Mouse (Mus musculus) large intestine, adult 2 months (tissue): ENCODE measurements around the gene Iqub. TPM values are rescaled to one million over a fixed set of nuclear protein-coding genes. Genes with fewer than 3 reads are reported as not detected.

Experiments used
- DNase-seq: peaks from one replicate; pipeline ENCODE4 v3.0.0-alpha.2; 2012; ENCODE audit warnings: low read depth, low spot score
- WGBS: fragments of 180-500 bp; shearing (Covaris S2); methylation state at CpG from one replicate; pipeline ENCODE4 v1.1.7; 2018; 5-methylcytosine and 5-hydroxymethylcytosine counted together
- polyA plus RNA-seq: library from polyadenylated mRNA; depleted of rRNA; stranded (reverse); fragments of >200 nt; gene quantifications from 2 replicates; pipeline ENCODE4 v1.2.3, GENCODE M21; 2012; rRNA removed

Gene Iqub
- polyA plus RNA-seq, 1 experiment, result 0.02 TPM

DNA sequence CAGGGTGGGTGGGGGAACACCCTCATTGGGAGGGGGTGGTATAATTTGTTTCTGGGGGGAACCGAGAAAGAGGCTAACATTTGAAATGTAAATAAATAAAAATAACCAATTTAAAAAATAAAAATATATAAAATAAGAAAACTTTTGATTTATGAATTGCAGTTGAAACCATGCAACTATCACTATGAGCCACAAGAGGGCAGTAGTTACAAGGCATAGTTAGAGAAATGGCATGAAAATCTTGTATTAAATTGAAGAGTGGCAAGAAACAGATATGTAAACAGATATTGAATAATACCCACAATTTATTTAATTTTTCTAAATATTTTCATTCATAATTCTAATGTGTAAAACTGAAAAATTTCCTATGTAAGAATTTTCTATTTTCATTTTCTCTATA is 24.5 kb downstream of the Iqub start:
- DNase-seq, result no peak
- WGBS, result 13% methylated on average over 1 of the region's 1 CpGs

DNA sequence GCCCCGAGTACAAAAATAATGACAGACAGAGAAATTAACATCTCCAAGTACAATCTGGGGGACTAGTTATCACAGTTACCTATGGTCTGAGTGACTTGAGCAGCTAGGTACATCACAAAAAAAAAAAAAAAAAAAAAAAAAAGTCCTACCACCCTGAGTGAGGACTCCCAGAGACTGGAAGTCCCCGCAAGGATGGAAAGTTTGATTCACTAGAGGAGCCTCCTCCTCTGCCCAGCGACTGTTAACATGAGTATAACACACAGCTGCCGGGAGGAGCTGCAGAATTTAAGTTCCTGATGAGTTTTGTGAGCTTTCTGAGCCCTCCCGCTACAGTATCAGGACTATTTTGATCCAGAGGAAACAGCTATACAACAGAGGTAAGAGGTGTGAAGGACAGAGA is 28.3 kb downstream of the Iqub start:
- DNase-seq, result no peak
- 68% methylated on average over 5 of the region's 5 CpGs for WGBS

DNA sequence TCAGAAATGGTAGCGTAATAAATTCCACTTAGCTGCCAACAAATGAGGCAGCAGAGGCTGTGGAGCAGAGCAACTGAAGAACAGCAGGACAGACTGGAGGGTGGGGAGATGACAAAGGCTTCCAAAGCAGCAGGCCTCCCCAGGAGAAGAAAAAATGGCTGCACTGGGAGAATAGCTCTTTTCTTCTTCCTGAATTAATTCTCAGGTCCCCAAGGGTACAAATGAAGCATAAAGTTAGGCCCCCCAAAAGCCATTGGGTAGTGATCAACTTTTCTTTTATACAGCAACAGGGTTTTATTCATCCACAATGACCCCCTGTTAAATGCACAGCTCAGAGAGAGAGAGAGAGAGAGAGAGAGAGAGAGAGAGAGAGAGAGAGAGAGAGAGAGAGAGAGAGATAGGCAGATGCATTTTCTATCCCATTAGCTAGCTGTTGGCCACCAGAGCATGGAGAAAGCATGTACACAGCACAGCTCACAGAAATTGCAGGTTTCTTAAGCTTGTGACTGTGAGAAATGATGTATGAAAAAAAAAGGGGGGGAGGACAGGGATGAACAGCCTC is 44.2 kb downstream of the Iqub start:
- no peak for DNase-seq
- 68% methylated on average over 1 of the region's 1 CpGs for WGBS

GRCm38 (mm10) chr6:24470135-24470534 is 44.7 kb downstream of the Iqub start:
- WGBS, result 89% methylated on average over 2 of the region's 2 CpGs
- no peak for DNase-seq

- 25% methylated on average over 7 of the region's 7 CpGs for WGBS
- DNase-seq, result peak; percentile 36
Observed at GRCm38 (mm10) chr6:24456097-24456496, 58.8 kb downstream of the Iqub start.

GRCm38 (mm10) chr6:24451026-24451821 is 63.6 kb downstream of the Iqub start:
- DNase-seq, result no peak
- WGBS, result 69% methylated on average over 22 of the region's 22 CpGs

DNA sequence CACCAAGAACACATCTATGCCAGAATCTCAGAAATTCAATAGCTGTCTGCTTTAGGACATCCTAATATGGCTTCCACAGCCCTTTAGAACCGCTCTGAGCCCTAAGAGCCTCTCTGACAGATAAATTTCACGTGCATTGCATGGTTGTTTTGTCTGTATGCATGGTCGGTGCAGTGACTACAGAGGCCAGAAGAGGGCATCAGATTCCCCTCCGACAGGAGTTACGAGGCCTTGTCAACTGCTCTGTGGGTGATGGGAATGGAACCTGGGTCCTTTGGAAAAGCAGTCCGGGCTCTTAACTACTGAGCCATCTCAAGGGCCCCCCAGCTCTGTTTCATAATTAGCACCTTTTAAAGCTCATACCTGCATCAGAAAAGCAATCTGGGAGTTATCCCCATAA is 64.6 kb downstream of the Iqub start:
- WGBS, result 92% methylated on average over 6 of the region's 6 CpGs
- DNase-seq, result no peak

DNA sequence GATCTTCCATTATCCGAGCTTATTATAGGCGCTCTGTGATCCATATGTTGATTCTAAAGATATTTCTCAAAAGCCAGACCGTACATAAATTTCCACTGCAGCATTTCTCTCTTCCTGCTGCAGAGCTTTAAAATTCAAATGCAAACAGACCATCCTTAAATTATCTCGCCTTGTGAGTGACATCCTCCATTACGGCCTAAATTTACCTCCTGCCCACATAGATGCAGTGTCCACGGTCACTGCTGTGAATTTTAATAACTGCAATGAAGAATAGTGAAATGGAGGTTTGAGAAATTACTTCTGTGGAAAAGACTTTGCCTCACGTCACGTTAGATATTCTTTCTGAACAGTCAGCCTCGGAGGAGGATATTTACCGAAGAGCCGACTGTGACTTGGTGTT is 98.8 kb downstream of the Iqub start:
- whole genome bisulfite sequencing, result 74% methylated on average over 11 of the region's 11 CpGs
- no peak for DNase-seq

- DNase-seq, result no peak
- 66% methylated on average over 1 of the region's 1 CpGs for WGBS
Observed at GRCm38 (mm10) chr6:24415500-24415899, 99.4 kb downstream of the Iqub start.

DNA sequence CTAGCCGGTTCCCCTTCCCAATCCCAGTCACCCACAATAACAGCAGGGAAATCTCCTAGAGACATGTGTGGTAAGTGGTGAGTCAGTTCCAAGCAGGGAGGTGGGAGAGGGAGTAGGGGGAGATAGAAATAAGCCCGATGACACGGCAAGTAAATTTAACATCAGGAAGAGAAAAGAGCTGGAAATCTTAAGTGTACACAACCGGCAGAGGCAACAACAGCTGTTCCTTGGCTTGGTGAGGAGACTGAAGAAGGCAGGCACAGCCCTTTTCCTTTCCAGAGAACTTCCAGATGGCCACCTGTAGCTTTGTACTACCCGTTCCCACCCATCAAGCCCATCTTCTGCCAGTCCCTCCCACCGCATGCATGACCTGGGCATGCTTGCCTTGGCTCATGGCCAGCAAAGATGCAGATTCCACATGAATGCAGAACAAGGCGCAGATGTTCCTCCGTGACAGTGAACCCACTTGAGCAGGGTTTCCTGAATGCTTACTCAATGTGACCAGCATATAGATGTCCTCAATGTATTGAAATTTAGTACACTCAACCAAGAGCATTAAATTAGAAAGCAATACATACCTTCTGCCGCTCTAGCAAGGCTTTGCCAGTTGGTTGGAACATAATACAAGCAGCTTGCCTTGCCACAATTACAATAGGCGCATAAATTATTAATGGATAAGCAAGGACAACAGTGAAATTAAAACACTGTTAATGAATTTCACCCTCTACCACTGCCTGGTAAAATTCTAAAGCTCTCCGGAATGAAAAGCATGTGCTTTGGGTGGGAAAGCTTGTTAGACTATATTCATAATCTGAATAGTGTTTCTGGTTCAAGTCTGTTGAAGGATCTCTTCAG is 106.1 kb downstream of the Iqub start:
- 67% methylated on average over 11 of the region's 11 CpGs for WGBS
- no peak for DNase-seq

DNA sequence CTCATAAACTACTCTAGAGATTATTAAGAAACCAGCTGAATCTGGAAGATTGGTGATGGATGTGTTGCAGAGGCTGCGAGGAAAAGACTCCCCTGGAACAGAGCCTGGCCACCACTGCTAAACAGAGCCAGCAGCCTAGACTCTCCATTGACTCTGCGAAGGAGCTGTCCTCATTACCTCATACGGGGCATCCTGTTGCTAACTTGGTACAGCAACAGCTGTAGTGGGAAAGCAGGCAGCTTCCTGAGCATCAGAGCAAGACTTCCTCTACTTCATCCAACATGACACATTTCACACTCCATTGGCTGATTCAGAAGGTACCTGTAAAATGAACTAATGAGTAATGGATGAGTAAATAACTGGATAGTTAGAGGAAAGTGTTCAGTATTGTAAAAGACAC is 107.1 kb downstream of the Iqub start:
- 54% methylated on average over 3 of the region's 3 CpGs for WGBS
- DNase-seq, result no peak

DNA sequence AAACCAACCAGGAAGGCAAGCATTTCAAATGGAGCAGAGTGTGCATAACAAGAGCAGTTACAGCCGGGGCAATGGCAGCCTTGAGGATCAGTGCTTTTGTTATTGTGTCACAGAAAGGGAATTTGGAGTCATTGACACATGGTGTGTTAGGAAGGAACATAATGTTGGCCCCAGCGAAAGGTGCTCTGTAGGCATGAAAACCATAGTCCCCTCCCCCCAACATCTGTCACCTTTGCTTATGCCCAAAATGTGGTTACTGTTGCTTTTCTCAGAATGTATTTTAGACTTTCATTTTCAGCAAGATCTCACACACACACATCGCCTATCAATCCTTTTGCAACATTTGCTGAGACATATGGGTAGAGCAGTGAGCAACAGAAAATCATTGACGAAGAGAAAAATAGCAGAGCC is 117.6 kb downstream of the Iqub start:
- WGBS, result 85% methylated on average over 4 of the region's 4 CpGs
- DNase-seq, result no peak

Other genes starting within 250 kb of the Iqub start
- 3.9 and 5.0 TPM in 2 replicates for gene Ndufa5, start 12.9 kb upstream of the Iqub start, polyA plus RNA-seq
- not detected in 2 replicates for gene Asb15, start 13.1 kb upstream of the Iqub start, polyA plus RNA-seq
- not detected in 2 replicates for gene Lmod2, start 82.7 kb upstream of the Iqub start, polyA plus RNA-seq
- gene Wasl, start 149.9 kb upstream of the Iqub start, polyA plus RNA-seq, result 16.9 and 45.3 TPM in 2 replicates
- gene Hyal6, start 218.2 kb upstream of the Iqub start, polyA plus RNA-seq, result not detected in 2 replicates
- gene Hyal4, start 233.3 kb upstream of the Iqub start, polyA plus RNA-seq, result not detected in 2 replicates